Mouse (Mus musculus) liver, embryonic 16.5 days (tissue): Measurements from ENCODE around the gene Smyd1. TPM values are rescaled to one million over a fixed set of nuclear protein-coding genes. Genes with fewer than 3 reads are reported as not detected.
A peak's percentile ranks its signal among the peaks of the same experiment; 100 is the strongest.

Experiments
- ATAC-seq: fragments of 200-750 bp; cut with Nextera tagmentation; 2 replicates; pipeline ENCODE4 v1.8.0; 2017; ENCODE audit warnings: low read depth, mild to moderate bottlenecking, moderate number of reproducible peaks, moderate library complexity
- H3K27ac ChIP-seq: fragments of 300-500 bp; sonication (generic); 2 replicates; pipeline ENCODE4 v1.5.1; 2014; ENCODE audit warnings: mild to moderate bottlenecking, low read length
- H3K27me3 ChIP-seq: fragments of 300-500 bp; sonication (generic); 2 replicates; pipeline ENCODE4 v1.6.1; 2014; ENCODE audit warnings: low read depth, low read length, mixed read lengths; ENCODE audit not compliant: control insufficient read depth, insufficient read depth
- H3K36me3 ChIP-seq: fragments of 300-500 bp; sonication (generic); 2 replicates; pipeline ENCODE4 v1.6.1; 2014; ENCODE audit warnings: mild to moderate bottlenecking; ENCODE audit not compliant: control insufficient read depth, insufficient read depth
- H3K4me1 ChIP-seq: fragments of 300-500 bp; sonication (generic); 2 replicates; pipeline ENCODE4 v1.6.1; 2014; ENCODE audit warnings: low read depth, low read length, mixed read lengths; ENCODE audit not compliant: control insufficient read depth
- H3K4me2 ChIP-seq: fragments of 300-500 bp; sonication (generic); 2 replicates; pipeline ENCODE4 v1.6.1; 2014; ENCODE audit warnings: low read depth, low read length, mixed read lengths
- H3K4me3 ChIP-seq: fragments of 300-500 bp; sonication (generic); 2 replicates; pipeline ENCODE4 v1.5.1; 2014; ENCODE audit warnings: low read depth, mild to moderate bottlenecking, low read length
- H3K9ac ChIP-seq: fragments of 300-500 bp; sonication (generic); 2 replicates; pipeline ENCODE4 v1.6.1; 2014; ENCODE audit warnings: low read depth, low read length
- H3K9me3 ChIP-seq: fragments of 300-500 bp; sonication (generic); replicated peaks from 2 replicates; pipeline ENCODE4 v1.6.1; 2016; ENCODE audit warnings: low read length; ENCODE audit not compliant: control insufficient read depth
- WGBS: fragments of 180-500 bp; shearing (Covaris S2); extraction: QIAGEN DNeasy Blood & Tissue Kit; methylation state at CpG from one replicate; pipeline ENCODE4 v1.1.7; 2014; ENCODE audit not compliant: insufficient replicate concordance; 5-methylcytosine and 5-hydroxymethylcytosine counted together
- polyA plus RNA-seq: library from polyadenylated mRNA; unstranded; fragments of >200 nt; fragmentation: Nextera tagmentation; extraction: Ambion mirVana; gene quantifications from 2 replicates; pipeline ENCODE4 v1.2.1, GENCODE M21; 2015

The Smyd1 gene
- polyA plus RNA-seq, 1 experiment from 2014 or later = 0.64 TPM

DNA sequence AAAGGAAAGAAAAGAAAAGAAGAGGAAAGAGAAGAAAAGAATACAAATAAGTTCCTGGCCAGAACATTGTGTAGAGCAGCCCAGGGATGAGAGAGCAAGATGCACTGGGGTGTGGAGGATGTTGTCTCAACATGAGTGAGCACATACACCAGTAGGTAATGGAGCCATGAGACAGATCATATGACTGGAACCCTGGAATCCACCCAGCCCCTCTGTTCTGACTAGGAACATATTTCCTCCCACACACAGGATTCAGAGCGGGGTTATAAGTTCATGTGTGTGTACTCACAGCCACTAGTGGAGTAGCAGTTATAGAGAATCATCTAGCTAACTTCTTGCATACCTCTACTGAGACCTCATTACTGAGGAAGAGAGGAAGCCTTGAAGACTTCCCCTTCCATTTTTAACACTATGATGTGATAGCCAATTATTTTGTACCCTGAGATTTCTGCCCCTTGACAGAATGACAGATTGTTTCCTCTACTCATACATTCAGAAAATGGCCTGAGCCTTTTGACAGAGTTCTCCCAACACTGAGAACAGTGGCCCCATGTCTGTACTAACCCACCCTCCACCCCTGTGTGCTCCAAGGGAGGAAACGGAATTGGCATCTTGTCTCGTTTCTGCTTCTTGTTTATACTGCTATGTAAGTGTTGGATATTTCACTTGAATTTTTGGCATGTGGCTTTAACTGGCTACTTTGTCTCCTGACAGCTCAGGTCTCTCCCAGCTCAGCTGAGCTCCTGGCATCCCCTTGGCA, 97.7 kb downstream of the Smyd1 start:
- H3K36me3 ChIP-seq = no peaks in the 10 kb centered on the region
- H3K4me2 ChIP-seq = no peak overlapping the region
- H3K4me3 ChIP-seq = no peak overlapping the region
- no peaks in the 10 kb centered on the region for H3K9me3 ChIP-seq
- no peak overlapping the region for H3K9ac ChIP-seq
- no peaks in the 10 kb centered on the region for H3K27me3 ChIP-seq
- H3K27ac ChIP-seq = no peak overlapping the region
- WGBS = 27% methylated on average over 3 of the region's 3 CpGs
- no peak for ATAC-seq
- H3K4me1 ChIP-seq = no peaks in the 10 kb centered on the region

DNA sequence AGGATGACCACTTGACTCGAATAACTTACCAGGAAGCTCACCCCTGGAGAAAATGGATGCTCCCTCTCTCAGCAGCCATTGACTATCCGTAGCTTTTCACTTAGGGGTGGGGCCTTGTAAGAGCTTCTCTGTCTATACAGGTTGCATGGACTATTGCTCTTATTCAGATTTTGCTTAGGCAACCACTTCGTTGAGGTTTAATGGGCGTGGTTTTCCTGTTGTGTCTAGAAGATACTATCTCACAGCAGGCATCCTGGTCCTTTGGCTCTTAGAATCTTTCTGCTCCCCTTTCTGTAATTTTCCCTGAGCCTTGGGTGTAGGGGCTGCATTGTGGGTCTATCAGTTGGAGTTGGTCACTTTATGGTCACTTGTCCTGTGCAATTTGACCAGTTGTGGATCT, 100.5 kb downstream of the Smyd1 start:
- Histone ChIP-seq H3K36me3 (no peaks in the 10 kb centered on the region), H3K27me3 (no peaks in the 10 kb centered on the region), H3K9me3 (no peaks in the 10 kb centered on the region), H3K4me2 (no peak overlapping the region), H3K4me3 (no peak overlapping the region), H3K9ac (no peak overlapping the region), H3K27ac (no peak overlapping the region), H3K4me1 (no peaks in the 10 kb centered on the region)
- no peak for ATAC-seq
- WGBS = 50% methylated on average over 4 of the region's 4 CpGs

DNA sequence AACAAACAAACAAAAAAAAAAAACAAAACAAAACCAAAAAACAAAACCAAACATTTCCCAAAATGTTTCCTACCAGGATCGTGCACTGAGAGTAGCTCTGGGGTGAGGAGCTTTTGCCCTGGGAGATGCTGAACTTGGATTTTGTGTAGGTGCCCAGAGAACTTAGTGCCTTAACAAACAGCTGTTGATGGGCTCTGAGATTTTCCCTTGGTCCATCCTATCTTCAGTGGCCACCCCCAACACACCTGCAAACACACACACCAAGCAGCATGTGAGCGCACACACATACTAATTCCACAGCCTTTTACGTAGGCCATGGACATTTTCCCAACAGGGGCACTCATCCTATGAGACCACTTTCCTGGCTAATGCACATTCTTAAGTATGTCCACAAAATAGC, 109.6 kb downstream of the Smyd1 start:
- H3K9ac ChIP-seq = no peak overlapping the region
- no peak for ATAC-seq
- no peaks in the 10 kb centered on the region for H3K36me3 ChIP-seq
- no peaks in the 10 kb centered on the region for H3K9me3 ChIP-seq
- no peaks in the 10 kb centered on the region for H3K4me1 ChIP-seq
- WGBS = 86% methylated on average over 3 of the region's 3 CpGs
- H3K27me3 ChIP-seq = no peaks in the 10 kb centered on the region
- H3K4me2 ChIP-seq = no peak overlapping the region
- no peak overlapping the region for H3K27ac ChIP-seq
- no peak overlapping the region for H3K4me3 ChIP-seq

DNA sequence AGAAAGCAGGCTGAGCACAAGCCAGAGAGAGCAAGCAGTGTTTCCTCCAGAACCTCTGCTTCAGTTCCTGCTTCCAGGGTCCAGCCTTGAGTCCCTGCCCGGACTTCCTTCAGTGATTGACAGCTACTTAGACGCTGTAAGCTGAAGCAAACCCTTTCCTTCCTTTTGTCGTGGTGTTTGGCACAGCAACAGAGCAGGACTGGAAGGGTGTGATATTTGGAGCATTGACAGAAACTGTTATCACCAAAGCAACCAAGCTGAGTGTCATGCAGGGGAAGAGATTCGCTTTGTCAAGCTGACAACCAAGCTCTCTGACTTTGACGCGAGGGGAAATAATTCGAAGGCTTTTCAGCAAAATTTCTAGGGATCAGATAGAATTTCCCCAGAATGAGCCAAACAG, 110.1 kb downstream of the Smyd1 start:
- Histone ChIP-seq H3K4me1 (no peaks in the 10 kb centered on the region), H3K27me3 (no peaks in the 10 kb centered on the region), H3K4me2 (no peak overlapping the region), H3K36me3 (no peaks in the 10 kb centered on the region), H3K9ac (no peak overlapping the region), H3K9me3 (no peaks in the 10 kb centered on the region), H3K4me3 (no peak overlapping the region), H3K27ac (no peak overlapping the region)
- 41% methylated on average over 7 of the region's 7 CpGs for WGBS
- no peak for ATAC-seq

DNA sequence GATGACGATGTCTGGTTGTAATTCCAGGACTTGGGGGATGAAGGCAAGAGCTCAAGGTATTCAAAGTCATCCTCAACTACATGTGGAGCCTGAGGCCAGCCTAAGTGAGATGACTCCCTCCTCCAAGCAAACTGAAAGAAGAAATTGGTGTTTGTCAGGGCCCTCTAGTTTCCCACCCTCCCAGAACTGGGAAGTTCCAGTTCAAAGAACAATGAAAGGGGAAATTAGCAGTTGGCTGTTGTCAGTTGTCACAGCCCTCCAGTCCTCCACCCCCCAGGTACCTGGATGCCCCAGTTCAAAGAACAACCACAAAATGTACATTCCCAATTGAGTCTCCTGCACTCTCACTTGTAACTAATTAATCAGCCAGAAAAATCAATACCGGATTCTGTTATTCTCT, 113.3 kb downstream of the Smyd1 start:
- WGBS = 57% methylated on average over 2 of the region's 2 CpGs
- no peak for ATAC-seq
- H3K9ac ChIP-seq = no peak overlapping the region
- H3K4me2 ChIP-seq = no peak overlapping the region
- no peaks in the 10 kb centered on the region for H3K4me1 ChIP-seq
- no peaks in the 10 kb centered on the region for H3K9me3 ChIP-seq
- H3K36me3 ChIP-seq = no peaks in the 10 kb centered on the region
- H3K4me3 ChIP-seq = no peak overlapping the region
- no peaks in the 10 kb centered on the region for H3K27me3 ChIP-seq
- no peak overlapping the region for H3K27ac ChIP-seq

DNA sequence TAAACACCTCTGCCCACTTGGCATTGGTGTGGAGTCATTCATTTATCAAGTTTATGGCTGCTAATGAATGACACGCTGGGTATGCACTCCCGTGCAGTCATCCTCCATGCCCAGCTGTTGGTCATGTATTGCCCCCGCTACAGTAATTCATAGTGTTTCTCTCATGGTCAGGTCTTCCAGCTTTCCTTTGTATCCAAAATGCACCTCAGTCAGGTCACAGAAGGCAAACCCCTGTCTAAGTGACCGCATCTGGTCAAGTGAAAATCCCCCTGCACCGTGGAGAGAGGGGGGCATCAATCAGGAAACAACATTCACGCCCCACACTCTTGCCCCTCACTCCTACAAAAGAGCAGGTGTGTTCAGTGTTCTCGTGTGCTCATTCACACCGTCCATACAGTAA, 117.9 kb downstream of the Smyd1 start:
- no peak overlapping the region for H3K4me2 ChIP-seq
- no peaks in the 10 kb centered on the region for H3K9me3 ChIP-seq
- H3K36me3 ChIP-seq = no peaks in the 10 kb centered on the region
- H3K4me1 ChIP-seq = no peaks in the 10 kb centered on the region
- H3K9ac ChIP-seq = no peak overlapping the region
- no peak for ATAC-seq
- H3K4me3 ChIP-seq = no peak overlapping the region
- no peaks in the 10 kb centered on the region for H3K27me3 ChIP-seq
- 72% methylated on average over 8 of the region's 8 CpGs for WGBS
- H3K27ac ChIP-seq = no peak overlapping the region

DNA sequence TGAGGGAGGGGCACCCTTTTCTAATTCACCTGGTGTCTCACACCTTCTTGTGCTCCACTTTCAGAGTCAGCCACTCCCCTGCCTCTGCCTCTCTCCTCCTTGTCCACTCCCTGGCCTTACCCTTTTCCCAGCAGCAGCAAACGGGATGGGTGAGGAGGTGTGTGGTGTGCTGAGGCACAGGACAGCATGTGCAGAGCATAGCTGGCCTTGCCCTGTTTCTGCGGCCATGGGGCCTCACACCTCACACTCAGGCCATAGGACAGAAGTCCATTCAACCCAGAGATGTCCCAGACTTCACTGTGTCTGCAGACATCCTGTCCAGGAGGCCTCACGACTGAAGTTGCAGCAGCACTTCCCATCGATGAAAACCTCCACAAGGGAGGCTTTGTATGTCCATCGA, 118.4 kb downstream of the Smyd1 start:
- Histone ChIP-seq H3K9me3 (no peaks in the 10 kb centered on the region), H3K27ac (no peak overlapping the region), H3K4me3 (no peak overlapping the region), H3K36me3 (no peaks in the 10 kb centered on the region), H3K27me3 (no peaks in the 10 kb centered on the region), H3K9ac (no peak overlapping the region), H3K4me1 (no peaks in the 10 kb centered on the region), H3K4me2 (no peak overlapping the region)
- 74% methylated on average over 5 of the region's 5 CpGs for WGBS
- no peak for ATAC-seq

DNA sequence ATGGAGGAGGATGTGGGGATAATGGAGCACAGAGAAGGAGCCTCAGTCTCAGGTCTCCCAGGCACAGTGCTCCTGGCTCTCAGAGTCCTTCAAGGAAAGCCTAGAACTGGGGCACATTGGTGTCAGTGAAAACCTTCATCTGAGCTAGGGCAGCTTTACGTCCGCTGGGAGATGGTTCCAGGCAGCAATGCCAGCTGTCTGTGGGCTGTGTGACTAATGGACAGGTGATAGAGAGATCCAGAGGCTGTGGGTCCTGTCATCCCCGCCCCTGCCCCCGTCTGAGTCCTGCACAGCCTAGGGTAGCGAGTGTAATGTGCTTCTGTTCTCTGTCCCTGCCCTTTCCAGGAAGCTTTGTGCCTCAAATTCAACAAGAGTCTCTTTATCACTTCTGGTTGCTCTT, 120.1 kb downstream of the Smyd1 start:
- no peak overlapping the region for H3K27ac ChIP-seq
- WGBS = 45% methylated on average over 5 of the region's 5 CpGs
- H3K27me3 ChIP-seq = no peaks in the 10 kb centered on the region
- no peak overlapping the region for H3K4me3 ChIP-seq
- no peak for ATAC-seq
- H3K9ac ChIP-seq = no peak overlapping the region
- H3K36me3 ChIP-seq = no peaks in the 10 kb centered on the region
- no peaks in the 10 kb centered on the region for H3K9me3 ChIP-seq
- H3K4me2 ChIP-seq = peak overlapping the region; percentile 46
- H3K4me1 ChIP-seq = no peaks in the 10 kb centered on the region; the same call in 1 of the 2 replicates

DNA sequence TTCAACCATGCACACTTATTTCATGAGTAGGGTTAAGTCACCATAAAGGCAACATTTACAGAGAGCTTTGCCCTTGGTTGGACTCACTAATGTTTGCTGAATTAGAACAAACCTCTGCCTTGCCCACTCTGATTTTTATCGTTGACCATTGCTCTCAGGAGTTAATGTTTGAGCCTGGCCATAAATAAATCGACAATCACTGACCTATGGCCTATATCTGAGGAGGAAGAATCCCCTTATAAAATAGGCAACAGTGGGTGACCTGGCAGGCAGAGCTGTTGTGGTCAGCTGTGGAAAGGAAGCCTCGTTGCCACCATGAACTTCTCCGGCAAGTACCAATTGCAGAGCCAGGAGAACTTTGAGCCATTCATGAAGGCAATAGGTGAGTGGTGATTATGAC, 122.4 kb downstream of the Smyd1 start, which contains the start of gene Fabp1:
Gene Fabp1 (plus strand): TSS at position 216 of the 400 bp plus-strand sequence.
- H3K4me3 ChIP-seq = peak within 1 kb of the TSS; percentile 26
- no peaks in the 10 kb centered on the region for H3K27me3 ChIP-seq
- peak within 1 kb of the TSS; percentile 46 for H3K4me2 ChIP-seq
- no peaks in the 10 kb centered on the region; the same call in 1 of the 2 replicates for H3K4me1 ChIP-seq
- H3K36me3 ChIP-seq = no peaks in the 10 kb centered on the region
- peak within 1 kb of the TSS; percentile 60 for H3K27ac ChIP-seq
- H3K9ac ChIP-seq = peak within 1 kb of the TSS; percentile 32; the same call in 1 of the 2 replicates
- WGBS = 52% methylated on average over 4 of the region's 4 CpGs
- H3K9me3 ChIP-seq = no peaks in the 10 kb centered on the region
- peak; percentile 74 for ATAC-seq
